19 mouse cellular contexts compared by ENCODE assay signal in genomic region chr7:122012370-122012769, GRCm38 (mm10). TPM values are rescaled to one million over a fixed set of nuclear protein-coding genes. Genes with fewer than 3 reads are reported as not detected.
DNase-seq lines count a peak whose midpoint lies in the region; ATAC-seq and TF ChIP-seq lines count a peak whose summit lies in the region.
"Had no signal": no experiment of that assay in that cellular context is flagged by ENCODE, and none has a peak within 500 bp of the region (broad histone marks: within the 10 kb centered on the region; RNA-seq: fewer than 3 reads in every experiment).

No protein-coding gene starts in this region.

- H3K9ac ChIP-seq in intestine, postnatal 0 days (ENCODE audit: low read depth, low read length): no peak overlapping the region
- H3K9ac ChIP-seq: heart, embryonic 13.5 days; hindbrain, embryonic 12.5 days; kidney, embryonic 15.5 days had no signal

- no peak overlapping the region for H3K4me2 ChIP-seq in intestine, postnatal 0 days (replicated peaks; ENCODE audit: low read depth)
- H3K4me2 ChIP-seq: heart, embryonic 13.5 days; hindbrain, embryonic 12.5 days; kidney, embryonic 15.5 days had no signal

- WGBS in heart, embryonic 10.5 days: 89% methylated on average over 4 of the region's 4 CpGs
- WGBS in intestine, postnatal 0 days: 93% methylated on average over 4 of the region's 4 CpGs

- DNase-seq in cerebellum, adult 18-20 months: peak; percentile 17 to 19
- DNase-seq in cerebellum, postnatal 4 days (ENCODE audit: low spot score in 2 of 2): no peak
- DNase-seq in heart, adult 11 months: peak; percentile 91
- DNase-seq in heart, embryonic 10.5 days (ENCODE audit: low spot score): no peak
- peak; percentile 52 for DNase-seq in brain, adult 2 months (ENCODE audit: low read depth, low spot score)
- DNase-seq: adrenal gland, adult 8-10 months; gastrocnemius, adult 2 months; gastrocnemius, postnatal 25 days; heart, postnatal 4 days; kidney, adult 2 months had no signal

- H3K9me3 ChIP-seq in heart, embryonic 10.5 days: no peaks in the 10 kb centered on the region
- no peaks in the 10 kb centered on the region for H3K9me3 ChIP-seq in intestine, postnatal 0 days (ENCODE audit: control insufficient read depth)
- H3K9me3 ChIP-seq: embryonic facial prominence, embryonic 10.5 days; forebrain, embryonic 10.5 days; heart, embryonic 13.5 days; hindbrain, embryonic 12.5 days; kidney, embryonic 15.5 days had no signal

- H3K27me3 ChIP-seq in heart, embryonic 10.5 days (ENCODE audit: insufficient read depth, poor library complexity, severe bottlenecking): no peaks in the 10 kb centered on the region
- no peaks in the 10 kb centered on the region for H3K27me3 ChIP-seq in intestine, postnatal 0 days (replicated peaks; ENCODE audit: control insufficient read depth, insufficient read depth, low read length)
- H3K27me3 ChIP-seq: heart, embryonic 13.5 days; hindbrain, embryonic 12.5 days; kidney, embryonic 15.5 days had no signal

- no peak for ATAC-seq in intestine, postnatal 0 days
- ATAC-seq: forebrain, embryonic 14.5 days; hindbrain, embryonic 16.5 days; inflammation-experienced regulatory T-cells, adult 6 months had no signal

- no peak overlapping the region for H3K27ac ChIP-seq in heart, embryonic 10.5 days
- H3K27ac ChIP-seq in intestine, postnatal 0 days (ENCODE audit: low read depth, low read length): peak overlapping the region; percentile 57
- H3K27ac ChIP-seq: embryonic facial prominence, embryonic 10.5 days; forebrain, embryonic 10.5 days; gastrocnemius, adult 2 months; heart, embryonic 13.5 days; hindbrain, embryonic 12.5 days; kidney, embryonic 15.5 days had no signal

- no peak for TF ChIP-seq CTCF in intestine, postnatal 0 days (IDR thresholded peaks at IDR 0.05; ENCODE audit: low read depth)

- no peak overlapping the region for H3K4me3 ChIP-seq in heart, embryonic 10.5 days
- no peak overlapping the region for H3K4me3 ChIP-seq in intestine, postnatal 0 days (ENCODE audit: low read depth, low read length)
- H3K4me3 ChIP-seq: embryonic facial prominence, embryonic 10.5 days; forebrain, embryonic 10.5 days; gastrocnemius, adult 2 months; heart, embryonic 13.5 days; hindbrain, embryonic 12.5 days; kidney, embryonic 15.5 days had no signal

- peaks cover 29% of the 10 kb centered on the region for H3K4me1 ChIP-seq in heart, embryonic 10.5 days
- H3K4me1 ChIP-seq in intestine, postnatal 0 days (replicated peaks; ENCODE audit: control insufficient read depth, insufficient read depth, low read length): no peaks in the 10 kb centered on the region

- H3K36me3 ChIP-seq in heart, embryonic 10.5 days: peaks cover 53% of the 10 kb centered on the region
- H3K36me3 ChIP-seq in intestine, postnatal 0 days (ENCODE audit: control insufficient read depth, insufficient read depth): peaks cover 39% of the 10 kb centered on the region

RNA-seq across cellular contexts. Expression of gene Gga2, which starts 8.7 kb away (rescaled TPM):
- 93.6 and 114 TPM in 2 replicates for polyA plus RNA-seq in heart, embryonic 10.5 days (2016; fragmentation: Nextera tagmentation; extraction: Ambion mirVana)
- polyA plus RNA-seq in intestine, postnatal 0 days (2015; fragmentation: Nextera tagmentation; extraction: Ambion mirVana): 59.9 and 71.1 TPM in 2 replicates

RNA-seq across cellular contexts. Expression of gene Cog7, which starts 30.9 kb away (rescaled TPM):
- polyA plus RNA-seq in heart, embryonic 10.5 days (2016; fragmentation: Nextera tagmentation; extraction: Ambion mirVana): 20.0 and 22.4 TPM in 2 replicates
- polyA plus RNA-seq in intestine, postnatal 0 days (2015; fragmentation: Nextera tagmentation; extraction: Ambion mirVana): 6.3 and 7.6 TPM in 2 replicates

RNA-seq across cellular contexts. Expression of gene Ubfd1, which starts 54.6 kb away (rescaled TPM):
- 60.3 and 81.0 TPM in 2 replicates for polyA plus RNA-seq in heart, embryonic 10.5 days (2016; fragmentation: Nextera tagmentation; extraction: Ambion mirVana)
- polyA plus RNA-seq in intestine, postnatal 0 days (2015; fragmentation: Nextera tagmentation; extraction: Ambion mirVana): 26.3 and 29.3 TPM in 2 replicates

RNA-seq across cellular contexts. Expression of gene Ears2, which starts 54.7 kb away (rescaled TPM):
- polyA plus RNA-seq in heart, embryonic 10.5 days (2016; fragmentation: Nextera tagmentation; extraction: Ambion mirVana): 21.5 and 29.1 TPM in 2 replicates
- polyA plus RNA-seq in intestine, postnatal 0 days (2015; fragmentation: Nextera tagmentation; extraction: Ambion mirVana): 7.1 and 8.0 TPM in 2 replicates

Comparison
In these comparisons a context has a peak if more than half of its experiments do, and no peak if none do; other contexts are left out.
1. DNase-seq: peak in cerebellum, adult 18-20 months (2 of 2), heart, adult 11 months (single experiment) and brain, adult 2 months (single experiment); none in cerebellum, postnatal 4 days (0 of 2) and heart, embryonic 10.5 days (single experiment).